Mouse (Mus musculus): ENCODE measurements around the gene Ctnna3. TPM values are rescaled to one million over a fixed set of nuclear protein-coding genes. Genes with fewer than 3 reads are reported as not detected.
A peak's percentile ranks its signal among the peaks of the same experiment; 100 is the strongest.

Ctnna3 gene
- total and polyA plus RNA-seq, 3 experiments, result not detected

- Histone ChIP-seq H3K27ac (ENCODE audit: control insufficient read depth, low read depth, low read length) (no peak overlapping the region), H3K27me3 (ENCODE audit: control insufficient read depth in 1 of 2, insufficient read depth in 2 of 2, low read length in 2 of 2) (no peaks in the 10 kb centered on the region), H3K4me1 (ENCODE audit: control insufficient read depth in 1 of 2, insufficient read depth in 2 of 2, low read length in 2 of 2) (no peaks in the 10 kb centered on the region), H3K9ac (ENCODE audit: control insufficient read depth, low read depth, low read length, poor library complexity, severe bottlenecking) (no peak overlapping the region), H3K4me3 (ENCODE audit: control insufficient read depth in 1 of 2, insufficient read depth in 1 of 2, low read depth in 2 of 2, low read length in 2 of 2) (no peak overlapping the region), H3K79me2 (ENCODE audit: control insufficient read depth, insufficient read depth, low read length, poor library complexity) (no peaks in the 10 kb centered on the region), H3K36me3 (ENCODE audit: control insufficient read depth in 1 of 2, insufficient read depth in 2 of 2, low read length in 2 of 2) (no peaks in the 10 kb centered on the region), H3K9me3 (replicated peaks; ENCODE audit: insufficient read depth, low read length) (no peaks in the 10 kb centered on the region)
- TF ChIP-seq ZNF384 (IDR thresholded peaks at IDR 0.05; ENCODE audit: low read depth, low read length) (no peak), MAFK (IDR thresholded peaks at IDR 0.05; ENCODE audit: borderline replicate concordance, low read depth, low read length) (peak; percentile 22; the same call in 1 of the 2 replicates)
- no peak for DNase-seq (ENCODE audit: low read depth, low spot score)
Observed at GRCm38 (mm10) chr10:64710017-64710416, 1280.1 kb downstream of the Ctnna3 start.

DNA sequence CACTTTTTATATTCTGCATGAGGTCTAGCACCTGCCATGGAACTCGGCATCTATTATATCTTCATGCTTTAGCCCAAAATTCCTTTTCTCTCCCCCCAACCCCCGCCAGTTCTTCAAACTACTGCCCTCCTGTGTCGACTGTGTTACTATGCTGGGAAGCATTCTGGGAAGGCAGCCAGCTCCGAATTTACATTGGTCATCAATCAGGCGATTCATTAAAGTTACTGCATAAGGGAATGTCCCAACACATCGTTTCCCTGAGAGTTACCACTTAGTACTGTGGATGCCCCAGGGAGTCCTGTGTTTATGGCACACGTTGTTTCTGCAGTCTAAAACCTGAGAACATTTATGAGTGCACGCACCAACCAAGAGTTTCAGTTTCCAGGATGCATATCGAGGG, 1288.1 kb downstream of the Ctnna3 start:
- no peaks in the 10 kb centered on the region for H3K9me3 ChIP-seq (replicated peaks; ENCODE audit: insufficient read depth, low read length)
- no peaks in the 10 kb centered on the region for H3K27me3 ChIP-seq (ENCODE audit: control insufficient read depth in 1 of 2, insufficient read depth in 2 of 2, low read length in 2 of 2)
- no peak for DNase-seq (ENCODE audit: low read depth, low spot score)
- no peak overlapping the region for H3K4me3 ChIP-seq (ENCODE audit: control insufficient read depth in 1 of 2, insufficient read depth in 1 of 2, low read depth in 2 of 2, low read length in 2 of 2)
- no peaks in the 10 kb centered on the region for H3K36me3 ChIP-seq (ENCODE audit: control insufficient read depth in 1 of 2, insufficient read depth in 2 of 2, low read length in 2 of 2)
- no peak overlapping the region for H3K9ac ChIP-seq (ENCODE audit: control insufficient read depth, low read depth, low read length, poor library complexity, severe bottlenecking)
- TF ChIP-seq MYC (IDR thresholded peaks at IDR 0.05; ENCODE audit: low read depth, low read length), result no peak
- no peak for TF ChIP-seq ZC3H11A (IDR thresholded peaks at IDR 0.05; ENCODE audit: low read depth, low read length)
- TF ChIP-seq ZKSCAN1 (IDR thresholded peaks at IDR 0.05; ENCODE audit: low read depth, low read length), result no peak
- no peak for TF ChIP-seq RCOR1 (IDR thresholded peaks at IDR 0.05; ENCODE audit: low read depth, low read length)
- TF ChIP-seq SMC3 (IDR thresholded peaks at IDR 0.05; ENCODE audit: low read depth, low read length), result no peak
- no peaks in the 10 kb centered on the region for H3K4me1 ChIP-seq (ENCODE audit: control insufficient read depth in 1 of 2, insufficient read depth in 2 of 2, low read length in 2 of 2)
- no peak overlapping the region for H3K27ac ChIP-seq (ENCODE audit: control insufficient read depth, low read depth, low read length)
- no peaks in the 10 kb centered on the region for H3K79me2 ChIP-seq (ENCODE audit: control insufficient read depth, insufficient read depth, low read length, poor library complexity)

- H3K9me3 ChIP-seq (replicated peaks; ENCODE audit: insufficient read depth, low read length), result no peaks in the 10 kb centered on the region
- no peaks in the 10 kb centered on the region for H3K36me3 ChIP-seq (ENCODE audit: control insufficient read depth in 1 of 2, insufficient read depth in 2 of 2, low read length in 2 of 2)
- H3K27ac ChIP-seq (ENCODE audit: control insufficient read depth, low read depth, low read length), result no peak overlapping the region
- H3K27me3 ChIP-seq (ENCODE audit: control insufficient read depth in 1 of 2, insufficient read depth in 2 of 2, low read length in 2 of 2), result no peaks in the 10 kb centered on the region
- no peak for TF ChIP-seq SIN3A (IDR thresholded peaks at IDR 0.05; ENCODE audit: low read length)
- TF ChIP-seq MAZ (IDR thresholded peaks at IDR 0.05; ENCODE audit: low read depth, low read length), result no peak
- TF ChIP-seq E2F4 (IDR thresholded peaks at IDR 0.05; ENCODE audit: borderline replicate concordance, low read depth, low read length), result no peak
- TF ChIP-seq HCFC1 (IDR thresholded peaks at IDR 0.05; ENCODE audit: low read depth, low read length), result no peak
- no peak for TF ChIP-seq ZKSCAN1 (IDR thresholded peaks at IDR 0.05; ENCODE audit: low read depth, low read length)
- no peak for TF ChIP-seq CHD1 (IDR thresholded peaks at IDR 0.05; ENCODE audit: low read depth, low read length)
- TF ChIP-seq TCF12 (IDR thresholded peaks at IDR 0.05; ENCODE audit: low read depth, low read length), result no peak
- no peak for TF ChIP-seq MYB (IDR thresholded peaks at IDR 0.05; ENCODE audit: low read depth, low read length)
- TF ChIP-seq ZMIZ1 (IDR thresholded peaks at IDR 0.05; ENCODE audit: low read depth, low read length), result no peak
- TF ChIP-seq TBP (IDR thresholded peaks at IDR 0.05; ENCODE audit: low read depth, low read length), result no peak
- no peak for TF ChIP-seq ETS1 (IDR thresholded peaks at IDR 0.05; ENCODE audit: low read depth, low read length)
- no peak for TF ChIP-seq RCOR1 (IDR thresholded peaks at IDR 0.05; ENCODE audit: low read depth, low read length)
- no peak for TF ChIP-seq ZC3H11A (IDR thresholded peaks at IDR 0.05; ENCODE audit: low read depth, low read length)
- no peak for TF ChIP-seq TAL1 (IDR thresholded peaks at IDR 0.05; ENCODE audit: low read length)
- no peak for TF ChIP-seq CTCF (IDR thresholded peaks at IDR 0.05 in 2 of 3, conservative IDR thresholded peaks at IDR 0.05 in 1 of 3; ENCODE audit: control insufficient read depth in 1 of 3, insufficient read depth in 1 of 3, low read depth in 2 of 3, low read length in 3 of 3, poor library complexity in 1 of 3, severe bottlenecking in 1 of 3)
- TF ChIP-seq MYC (IDR thresholded peaks at IDR 0.05; ENCODE audit: low read depth, low read length), result no peak
- TF ChIP-seq MAX (IDR thresholded peaks at IDR 0.05; ENCODE audit: low read length), result no peak
- no peak for TF ChIP-seq POLR2A (IDR thresholded peaks at IDR 0.05; ENCODE audit: control insufficient read depth in 1 of 2, insufficient read depth in 1 of 2, low read depth in 1 of 2, low read length in 2 of 2, poor library complexity in 1 of 2)
- no peak for TF ChIP-seq NRF1 (IDR thresholded peaks at IDR 0.05; ENCODE audit: insufficient read depth, low read depth, low read length, poor library complexity, severe bottlenecking)
- no peak overlapping the region for H3K9ac ChIP-seq (ENCODE audit: control insufficient read depth, low read depth, low read length, poor library complexity, severe bottlenecking)
- H3K79me2 ChIP-seq (ENCODE audit: control insufficient read depth, insufficient read depth, low read length, poor library complexity), result no peaks in the 10 kb centered on the region
- no peaks in the 10 kb centered on the region for H3K4me1 ChIP-seq (ENCODE audit: control insufficient read depth in 1 of 2, insufficient read depth in 2 of 2, low read length in 2 of 2)
- H3K4me3 ChIP-seq (ENCODE audit: control insufficient read depth in 1 of 2, insufficient read depth in 1 of 2, low read depth in 2 of 2, low read length in 2 of 2), result no peak overlapping the region
- DNase-seq (ENCODE audit: low read depth, low spot score), result no peak
Observed at GRCm38 (mm10) chr10:64735692-64736091, 1305.8 kb downstream of the Ctnna3 start.
